Mouse (Mus musculus) adrenal gland, adult 10 weeks (tissue): ENCODE data around the gene Gap43. TPM values are rescaled to one million over a fixed set of nuclear protein-coding genes. Genes with fewer than 3 reads are reported as not detected.

Source experiments
- polyA plus RNA-seq: library from polyadenylated mRNA; stranded (reverse); fragments of 350-450 nt; fragmentation: Illumina TruSeq; extraction: RNeasy Lipid Tissue Mini Kit (QIAGEN cat#74804); gene quantifications from one replicate; pipeline ENCODE4 v1.2.3, GENCODE M21; 2014; ENCODE audit warnings: low read depth, low replicate concordance

The Gap43 gene
- 1.6 TPM for polyA plus RNA-seq

GRCm38 (mm10) chr16:42340021-42340768 lies at the start of gene Gap43:
Gene Gap43, minus strand, starts transcription at chr16:42340651.

